Mouse (Mus musculus): ENCODE results near the gene Uggt2. TPM values are rescaled to one million over a fixed set of nuclear protein-coding genes. Genes with fewer than 3 reads are reported as not detected.
A peak's percentile ranks its signal among the peaks of the same experiment; 100 is the strongest.

The Uggt2 gene
- polyA plus RNA-seq, 1 experiment from 2014 or later, result 6.1 TPM

GRCm38 (mm10) chr14:119013549-119013948 lies 85.7 kb downstream of the Uggt2 start:
- H3K4me2 ChIP-seq (ENCODE audit: low read depth, low read length), result peak overlapping the region; percentile 52; the same call in 1 of the 2 replicates
- ATAC-seq (replicated peaks; ENCODE audit: extremely low read depth, insufficient read depth, low FRiP score), result no peak
- H3K9me3 ChIP-seq (replicated peaks; ENCODE audit: control insufficient read depth, low read length), result no peaks in the 10 kb centered on the region
- no peaks in the 10 kb centered on the region; the same call in 1 of the 2 replicates for H3K36me3 ChIP-seq (ENCODE audit: control insufficient read depth, insufficient read depth)
- 68% methylated on average over 12 of the region's 12 CpGs for WGBS
- no peak overlapping the region for H3K4me3 ChIP-seq (ENCODE audit: low read length)
- H3K27ac ChIP-seq (ENCODE audit: low read length), result no peak overlapping the region
- no peak overlapping the region for H3K9ac ChIP-seq (ENCODE audit: low read length)
- H3K4me1 ChIP-seq (ENCODE audit: control insufficient read depth, insufficient read depth, low read length), result no peaks in the 10 kb centered on the region
- no peaks in the 10 kb centered on the region for H3K27me3 ChIP-seq (ENCODE audit: control insufficient read depth, insufficient read depth, low read length)

GRCm38 (mm10) chr14:119012607-119013431 lies 86.4 kb downstream of the Uggt2 start:
- H3K27ac ChIP-seq (ENCODE audit: low read length), result no peak overlapping the region
- peak overlapping the region; percentile 52 for H3K4me2 ChIP-seq (ENCODE audit: low read depth, low read length)
- H3K4me1 ChIP-seq (ENCODE audit: control insufficient read depth, insufficient read depth, low read length), result peaks cover 2% of the 10 kb centered on the region; the same call in 1 of the 2 replicates
- H3K4me3 ChIP-seq (ENCODE audit: low read length), result no peak overlapping the region
- no peak overlapping the region for H3K9ac ChIP-seq (ENCODE audit: low read length)
- no peaks in the 10 kb centered on the region; the same call in 1 of the 2 replicates for H3K36me3 ChIP-seq (ENCODE audit: control insufficient read depth, insufficient read depth)
- no peaks in the 10 kb centered on the region for H3K9me3 ChIP-seq (replicated peaks; ENCODE audit: control insufficient read depth, low read length)
- WGBS, result 62% methylated on average over 23 of the region's 23 CpGs
- no peaks in the 10 kb centered on the region for H3K27me3 ChIP-seq (ENCODE audit: control insufficient read depth, insufficient read depth, low read length)
- no peak; the same call in 1 of the 2 replicates for ATAC-seq (replicated peaks; ENCODE audit: extremely low read depth, insufficient read depth, low FRiP score)

GRCm38 (mm10) chr14:119009531-119009930 lies 89.7 kb downstream of the Uggt2 start:
- Histone ChIP-seq H3K9ac (ENCODE audit: low read length) (no peak overlapping the region), H3K27ac (ENCODE audit: low read length) (no peak overlapping the region), H3K4me3 (ENCODE audit: low read length) (no peak overlapping the region), H3K9me3 (replicated peaks; ENCODE audit: control insufficient read depth, low read length) (no peaks in the 10 kb centered on the region), H3K4me1 (ENCODE audit: control insufficient read depth, insufficient read depth, low read length) (peaks cover 5% of the 10 kb centered on the region), H3K4me2 (ENCODE audit: low read depth, low read length) (no peak overlapping the region), H3K36me3 (ENCODE audit: control insufficient read depth, insufficient read depth) (no peaks in the 10 kb centered on the region; the same call in 1 of the 2 replicates), H3K27me3 (ENCODE audit: control insufficient read depth, insufficient read depth, low read length) (no peaks in the 10 kb centered on the region)
- WGBS, result 93% methylated on average over 2 of the region's 2 CpGs
- ATAC-seq (replicated peaks; ENCODE audit: extremely low read depth, insufficient read depth, low FRiP score), result no peak

GRCm38 (mm10) chr14:119008031-119008590 lies 91.1 kb downstream of the Uggt2 start:
- no peak for ATAC-seq (replicated peaks; ENCODE audit: extremely low read depth, insufficient read depth, low FRiP score)
- WGBS, result 60% methylated on average over 7 of the region's 7 CpGs
- no peak overlapping the region for H3K27ac ChIP-seq (ENCODE audit: low read length)
- H3K4me3 ChIP-seq (ENCODE audit: low read length), result peak overlapping the region; percentile 58
- H3K9me3 ChIP-seq (replicated peaks; ENCODE audit: control insufficient read depth, low read length), result no peaks in the 10 kb centered on the region
- no peaks in the 10 kb centered on the region; the same call in 1 of the 2 replicates for H3K36me3 ChIP-seq (ENCODE audit: control insufficient read depth, insufficient read depth)
- peak overlapping the region; percentile 67 for H3K9ac ChIP-seq (ENCODE audit: low read length)
- H3K4me1 ChIP-seq (ENCODE audit: control insufficient read depth, insufficient read depth, low read length), result peaks cover 5% of the 10 kb centered on the region
- H3K27me3 ChIP-seq (ENCODE audit: control insufficient read depth, insufficient read depth, low read length), result no peaks in the 10 kb centered on the region
- H3K4me2 ChIP-seq (ENCODE audit: low read depth, low read length), result peak overlapping the region; percentile 94

- ATAC-seq (replicated peaks; ENCODE audit: extremely low read depth, insufficient read depth, low FRiP score), result peak; percentile 100
- under 1% methylated on average over 13 of the region's 13 CpGs for WGBS
- peaks cover 5% of the 10 kb centered on the region for H3K4me1 ChIP-seq (ENCODE audit: control insufficient read depth, insufficient read depth, low read length)
Observed at GRCm38 (mm10) chr14:119007103-119007951, 91.9 kb downstream of the Uggt2 start.

GRCm38 (mm10) chr14:119006441-119007102 lies 92.7 kb downstream of the Uggt2 start:
- Histone ChIP-seq H3K9ac (ENCODE audit: low read length) (peak overlapping the region; percentile 65), H3K4me2 (ENCODE audit: low read depth, low read length) (peak overlapping the region; percentile 94), H3K27me3 (ENCODE audit: control insufficient read depth, insufficient read depth, low read length) (no peaks in the 10 kb centered on the region), H3K9me3 (replicated peaks; ENCODE audit: control insufficient read depth, low read length) (no peaks in the 10 kb centered on the region), H3K4me1 (ENCODE audit: control insufficient read depth, insufficient read depth, low read length) (peaks cover 5% of the 10 kb centered on the region), H3K27ac (ENCODE audit: low read length) (peak overlapping the region; percentile 77), H3K4me3 (ENCODE audit: low read length) (peak overlapping the region; percentile 58), H3K36me3 (ENCODE audit: control insufficient read depth, insufficient read depth) (peaks cover 4% of the 10 kb centered on the region)
- no peak for ATAC-seq (replicated peaks; ENCODE audit: extremely low read depth, insufficient read depth, low FRiP score)
- 1% methylated on average over 49 of the region's 49 CpGs for WGBS

More at GRCm38 (mm10) chr14:119007103-119007951, 91.9 kb downstream of the Uggt2 start:
- Histone ChIP-seq H3K27ac (ENCODE audit: low read length) (peak overlapping the region; percentile 77), H3K4me3 (ENCODE audit: low read length) (peak overlapping the region; percentile 58), H3K36me3 (ENCODE audit: control insufficient read depth, insufficient read depth) (no peaks in the 10 kb centered on the region; the same call in 1 of the 2 replicates), H3K27me3 (ENCODE audit: control insufficient read depth, insufficient read depth, low read length) (no peaks in the 10 kb centered on the region), H3K4me2 (ENCODE audit: low read depth, low read length) (peak overlapping the region; percentile 94), H3K9me3 (replicated peaks; ENCODE audit: control insufficient read depth, low read length) (no peaks in the 10 kb centered on the region), H3K9ac (ENCODE audit: low read length) (peak overlapping the region; percentile 67)

- Histone ChIP-seq H3K4me3 (ENCODE audit: low read length) (no peak overlapping the region), H3K27ac (ENCODE audit: low read length) (no peak overlapping the region), H3K36me3 (ENCODE audit: control insufficient read depth, insufficient read depth) (peaks cover 9% of the 10 kb centered on the region), H3K9me3 (replicated peaks; ENCODE audit: control insufficient read depth, low read length) (no peaks in the 10 kb centered on the region), H3K9ac (ENCODE audit: low read length) (no peak overlapping the region), H3K4me2 (ENCODE audit: low read depth, low read length) (peak overlapping the region; percentile 6; the same call in 1 of the 2 replicates), H3K4me1 (ENCODE audit: control insufficient read depth, insufficient read depth, low read length) (peaks cover 5% of the 10 kb centered on the region), H3K27me3 (ENCODE audit: control insufficient read depth, insufficient read depth, low read length) (no peaks in the 10 kb centered on the region)
- WGBS, result 16% methylated on average over 5 of the region's 5 CpGs
- ATAC-seq (replicated peaks; ENCODE audit: extremely low read depth, insufficient read depth, low FRiP score), result no peak
Observed at GRCm38 (mm10) chr14:119005834-119006233, 93.4 kb downstream of the Uggt2 start.

GRCm38 (mm10) chr14:119003320-119003719 lies 95.9 kb downstream of the Uggt2 start:
- Histone ChIP-seq H3K4me1 (ENCODE audit: control insufficient read depth, insufficient read depth, low read length) (peaks cover 5% of the 10 kb centered on the region), H3K9ac (ENCODE audit: low read length) (no peak overlapping the region), H3K9me3 (replicated peaks; ENCODE audit: control insufficient read depth, low read length) (no peaks in the 10 kb centered on the region), H3K27ac (ENCODE audit: low read length) (no peak overlapping the region), H3K4me2 (ENCODE audit: low read depth, low read length) (no peak overlapping the region), H3K27me3 (ENCODE audit: control insufficient read depth, insufficient read depth, low read length) (no peaks in the 10 kb centered on the region), H3K4me3 (ENCODE audit: low read length) (no peak overlapping the region), H3K36me3 (ENCODE audit: control insufficient read depth, insufficient read depth) (peaks cover 13% of the 10 kb centered on the region)
- ATAC-seq (replicated peaks; ENCODE audit: extremely low read depth, insufficient read depth, low FRiP score), result no peak

Data from heart, embryonic 16.5 days (tissue).